Mouse (Mus musculus) kidney, embryonic 14.5 days (tissue): ENCODE results near the gene Ajm1. TPM values are rescaled to one million over a fixed set of nuclear protein-coding genes. Genes with fewer than 3 reads are reported as not detected.

Source experiments
- ATAC-seq: fragments of 200-750 bp; cut with Nextera tagmentation; 2 replicates; pipeline ENCODE4 v1.8.0; 2017; ENCODE audit warnings: moderate number of reproducible peaks, mild to moderate bottlenecking, moderate TSS enrichment, moderate library complexity; ENCODE audit not compliant: low FRiP score, low TSS enrichment
- H3K27ac ChIP-seq: fragments of 300-500 bp; sonication (generic); 2 replicates; pipeline ENCODE4 v1.5.1; 2014; ENCODE audit warnings: low read depth, mild to moderate bottlenecking, low read length, moderate library complexity, mixed read lengths
- H3K27me3 ChIP-seq: fragments of 300-500 bp; sonication (generic); 2 replicates; pipeline ENCODE4 v1.6.1; 2014; ENCODE audit warnings: mild to moderate bottlenecking, low read length; ENCODE audit not compliant: control insufficient read depth, insufficient read depth
- H3K36me3 ChIP-seq: fragments of 300-500 bp; sonication (generic); 2 replicates; pipeline ENCODE4 v1.6.1; 2014; ENCODE audit warnings: low read length, mixed read lengths; ENCODE audit not compliant: control insufficient read depth, insufficient read depth
- H3K4me1 ChIP-seq: fragments of 300-500 bp; sonication (generic); 2 replicates; pipeline ENCODE4 v1.6.1; 2014; ENCODE audit warnings: low read length, mixed read lengths; ENCODE audit not compliant: control insufficient read depth, insufficient read depth
- H3K4me2 ChIP-seq: fragments of 300-500 bp; sonication (generic); replicated peaks from 2 replicates; pipeline ENCODE4 v1.6.1; 2014; ENCODE audit warnings: low read depth, mild to moderate bottlenecking, low read length
- H3K4me3 ChIP-seq: fragments of 300-500 bp; sonication (generic); 2 replicates; pipeline ENCODE4 v1.5.1; 2014; ENCODE audit warnings: mild to moderate bottlenecking, low read length
- H3K9ac ChIP-seq: fragments of 300-500 bp; sonication (generic); 2 replicates; pipeline ENCODE4 v1.6.1; 2014; ENCODE audit warnings: low read depth, mild to moderate bottlenecking, low read length, moderate library complexity
- H3K9me3 ChIP-seq: fragments of 300-500 bp; sonication (generic); 2 replicates; pipeline ENCODE4 v1.6.1; 2016; ENCODE audit warnings: low read length; ENCODE audit not compliant: control insufficient read depth
- WGBS: fragments of 180-500 bp; shearing (Covaris S2); extraction: QIAGEN DNeasy Blood & Tissue Kit; methylation state at CpG from one replicate; pipeline ENCODE4 v1.1.7; 2014; 5-methylcytosine and 5-hydroxymethylcytosine counted together
- polyA plus RNA-seq: library from polyadenylated mRNA; unstranded; fragments of >200 nt; fragmentation: Nextera tagmentation; extraction: Ambion mirVana; gene quantifications from 2 replicates; pipeline ENCODE4 v1.2.1, GENCODE M21; 2014

Ajm1 gene
- polyA plus RNA-seq, 1 experiment from 2014 or later: 0.18 TPM

DNA sequence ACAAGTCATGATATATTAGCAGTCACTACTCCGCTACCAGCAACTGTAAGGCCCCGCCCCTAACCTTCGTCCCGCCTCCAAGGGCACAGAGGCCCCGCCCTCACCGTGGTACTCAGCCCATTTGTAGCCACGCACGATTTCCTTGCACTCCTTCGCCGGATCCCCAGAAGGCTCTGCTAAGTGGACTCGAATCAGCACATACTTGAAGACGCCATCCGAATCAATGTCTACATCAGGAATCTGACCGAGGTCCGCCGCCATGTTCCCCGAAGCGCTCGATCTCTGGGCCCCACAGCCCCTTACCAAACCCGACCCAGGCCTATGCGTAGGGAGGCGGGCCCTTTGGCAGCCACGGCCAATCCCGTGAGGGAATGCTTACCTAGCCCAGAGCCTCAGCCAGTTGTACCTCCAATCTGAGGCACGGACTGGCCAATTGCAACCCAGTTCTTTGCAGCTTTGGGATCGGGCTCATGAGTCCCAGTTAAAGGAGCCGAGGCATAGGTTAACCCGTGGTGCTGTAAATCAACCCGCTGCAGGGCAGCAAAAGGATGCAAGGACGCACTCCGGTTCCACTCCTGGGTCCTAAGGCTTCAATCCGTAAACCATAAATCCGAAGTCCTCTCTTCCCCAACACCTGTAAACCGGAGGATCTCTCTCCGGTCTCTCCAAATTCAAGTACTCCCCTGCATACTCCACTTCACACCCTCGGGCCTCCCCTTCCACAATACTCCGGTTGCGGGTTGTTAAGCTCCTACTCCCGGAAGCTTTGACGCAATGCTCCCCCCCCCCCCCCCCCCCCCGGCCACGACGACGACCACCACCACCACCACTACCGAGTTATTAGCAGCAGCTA lies 6.8 kb downstream of the Ajm1 start, which contains the start of the genes Mamdc4 and Phpt1:
TSS of gene Mamdc4 (minus strand) at position 267 of the 853 bp plus-strand sequence.
TSS of gene Phpt1 (minus strand) at position 646 of the 853 bp plus-strand sequence.
- peak within 1 kb of the TSS; percentile 82 for H3K27ac ChIP-seq
- peak within 1 kb of the TSS; percentile 58 for H3K4me3 ChIP-seq
- peak within 1 kb of the TSS; percentile 83 for H3K4me2 ChIP-seq
- under 1% methylated on average over 43 of the region's 45 CpGs for WGBS
- peaks cover 37% of the 10 kb centered on the region for H3K4me1 ChIP-seq
- peak; percentile 97 for ATAC-seq
- H3K27me3 ChIP-seq: peaks cover 42% of the 10 kb centered on the region
- H3K9me3 ChIP-seq: peaks cover 2% of the 10 kb centered on the region; the same call in 1 of the 2 replicates
- peaks cover 12% of the 10 kb centered on the region; the same call in 1 of the 2 replicates for H3K36me3 ChIP-seq
- peak within 1 kb of the TSS; percentile 51 for H3K9ac ChIP-seq

DNA sequence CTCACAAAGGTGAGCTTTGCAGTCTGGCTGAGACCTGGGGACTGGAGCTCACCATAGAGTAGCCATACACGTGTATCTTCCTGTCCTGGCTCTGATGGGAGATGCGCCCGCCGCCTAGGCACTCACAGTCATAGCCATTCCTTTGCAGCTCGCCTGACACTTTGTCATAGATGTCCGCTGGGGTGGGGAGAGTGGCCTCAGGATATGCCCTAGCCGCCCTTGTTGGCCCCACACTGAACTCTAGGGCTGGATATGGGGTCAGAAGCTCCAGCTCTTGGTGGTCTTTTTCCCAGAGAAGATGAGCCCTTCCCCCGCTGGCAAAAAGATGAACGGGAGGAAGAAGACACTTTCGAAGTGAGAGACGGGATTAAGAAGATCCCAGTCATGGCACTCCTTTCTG lies 7.4 kb downstream of the Ajm1 start:
- Histone ChIP-seq H3K36me3 (peaks cover 19% of the 10 kb centered on the region), H3K9me3 (peaks cover 2% of the 10 kb centered on the region; the same call in 1 of the 2 replicates), H3K4me2 (peak overlapping the region; percentile 83), H3K27me3 (peaks cover 36% of the 10 kb centered on the region), H3K27ac (peak overlapping the region; percentile 82; the same call in 1 of the 2 replicates), H3K4me3 (peak overlapping the region; percentile 58), H3K9ac (peak overlapping the region; percentile 51), H3K4me1 (peaks cover 31% of the 10 kb centered on the region)
- 20% methylated on average over 11 of the region's 11 CpGs for WGBS
- peak; percentile 1; the same call in 1 of the 2 replicates for ATAC-seq

DNA sequence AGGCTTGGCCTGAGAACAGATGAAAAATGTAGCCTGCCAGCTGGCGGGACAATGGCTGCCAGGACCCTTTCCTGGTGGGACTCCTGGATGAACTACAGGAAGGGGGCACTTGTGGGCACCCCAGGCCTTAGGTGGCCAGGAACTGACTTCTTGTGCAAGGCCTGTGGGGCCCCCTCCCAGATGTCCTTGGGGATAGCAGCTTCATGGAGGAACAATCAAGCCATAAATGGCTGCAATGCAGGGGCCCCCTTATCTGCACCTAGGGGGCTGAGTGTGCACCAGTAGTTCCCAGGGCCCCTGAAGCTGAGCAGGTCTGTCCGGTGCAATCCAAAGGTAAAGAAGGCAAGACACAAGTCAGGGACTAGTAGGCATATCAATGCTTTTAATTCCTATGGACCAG lies 8.5 kb downstream of the Ajm1 start:
- 93% methylated on average over 2 of the region's 2 CpGs for WGBS
- Histone ChIP-seq H3K9me3 (peaks cover 2% of the 10 kb centered on the region; the same call in 1 of the 2 replicates), H3K4me1 (peaks cover 26% of the 10 kb centered on the region), H3K9ac (no peak overlapping the region), H3K4me2 (no peak overlapping the region), H3K36me3 (peaks cover 29% of the 10 kb centered on the region), H3K27ac (no peak overlapping the region), H3K4me3 (no peak overlapping the region), H3K27me3 (peaks cover 25% of the 10 kb centered on the region)
- ATAC-seq: no peak

DNA sequence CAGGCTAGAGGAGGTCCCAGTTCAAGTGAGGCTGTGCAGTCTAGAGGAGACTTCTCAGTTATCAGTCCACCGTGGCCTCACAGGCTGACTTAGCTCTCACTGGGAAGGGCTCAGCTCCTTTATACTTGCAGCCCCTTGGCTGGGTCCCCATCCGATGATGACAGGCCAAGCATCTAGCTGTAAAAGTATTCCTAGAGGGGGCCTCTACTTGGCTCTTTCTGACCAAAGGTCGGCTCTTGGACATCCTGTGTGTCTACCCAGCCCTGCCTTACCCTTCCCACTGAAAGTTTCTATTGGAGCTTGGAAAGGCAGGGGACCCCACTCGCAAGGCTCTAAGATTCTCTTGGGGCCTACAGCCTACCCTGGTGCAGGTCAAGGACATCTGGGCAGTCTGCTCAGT lies 10.3 kb downstream of the Ajm1 start:
- Histone ChIP-seq H3K4me3 (no peak overlapping the region), H3K27me3 (peaks cover 7% of the 10 kb centered on the region), H3K36me3 (peaks cover 41% of the 10 kb centered on the region), H3K9ac (no peak overlapping the region), H3K9me3 (no peaks in the 10 kb centered on the region), H3K4me2 (no peak overlapping the region), H3K4me1 (peaks cover 16% of the 10 kb centered on the region), H3K27ac (no peak overlapping the region)
- no peak for ATAC-seq
- WGBS: 92% methylated on average over 4 of the region's 4 CpGs

DNA sequence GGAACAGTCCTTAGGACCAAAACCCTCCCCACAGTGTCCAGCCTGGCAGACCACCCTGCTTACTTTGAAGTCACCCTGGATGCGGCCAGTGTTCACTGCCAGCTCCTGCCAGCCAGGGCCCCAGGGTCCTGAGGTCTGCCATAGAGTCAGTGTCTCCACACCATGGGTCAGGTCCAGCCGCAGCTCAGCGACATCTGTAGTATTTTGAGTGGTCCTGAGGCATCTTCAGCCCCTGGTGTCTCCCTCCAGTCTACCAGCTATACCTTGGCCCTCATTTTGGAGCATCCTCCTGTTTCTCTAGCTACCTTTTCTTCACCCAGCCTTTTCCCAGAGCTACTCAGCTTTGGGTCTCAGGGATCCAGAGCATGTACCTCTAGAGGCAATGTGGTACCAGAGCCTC lies 12.2 kb downstream of the Ajm1 start:
- Histone ChIP-seq H3K27ac (no peak overlapping the region), H3K4me1 (peaks cover 9% of the 10 kb centered on the region; the same call in 1 of the 2 replicates), H3K4me3 (no peak overlapping the region), H3K9ac (no peak overlapping the region), H3K36me3 (peaks cover 55% of the 10 kb centered on the region), H3K27me3 (no peaks in the 10 kb centered on the region), H3K4me2 (no peak overlapping the region), H3K9me3 (no peaks in the 10 kb centered on the region)
- ATAC-seq: no peak
- WGBS: 93% methylated on average over 3 of the region's 3 CpGs

DNA sequence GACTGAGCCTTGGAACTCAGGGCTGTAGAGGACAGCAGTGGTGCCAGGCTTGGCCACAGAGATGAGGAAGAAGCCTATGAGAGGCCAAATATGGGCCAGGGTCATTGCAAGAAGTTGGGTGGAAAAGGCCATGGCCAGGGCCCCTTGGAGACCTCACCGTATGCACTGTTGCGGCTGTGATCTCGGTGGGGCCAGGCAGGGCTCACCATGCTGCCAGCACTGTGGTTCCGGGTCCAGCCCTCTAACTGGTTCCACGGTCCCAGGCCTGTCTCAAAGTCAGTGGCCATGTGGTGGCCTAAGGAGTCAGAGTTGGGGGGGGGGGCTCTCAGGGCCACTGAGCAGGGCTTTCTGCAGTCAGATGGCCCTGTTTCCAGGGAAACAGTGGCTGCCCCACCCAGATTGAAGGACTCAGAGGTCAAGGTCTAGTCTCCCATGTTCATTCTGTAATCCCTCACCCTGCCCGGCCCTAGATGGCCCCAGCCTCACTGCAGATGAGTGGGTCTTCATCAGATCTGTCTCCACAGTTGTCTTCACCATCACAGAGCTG lies 13.0 kb downstream of the Ajm1 start:
- Histone ChIP-seq H3K36me3 (peaks cover 62% of the 10 kb centered on the region), H3K9me3 (no peaks in the 10 kb centered on the region), H3K4me3 (no peak overlapping the region), H3K4me2 (no peak overlapping the region), H3K27me3 (no peaks in the 10 kb centered on the region), H3K27ac (no peak overlapping the region), H3K9ac (no peak overlapping the region), H3K4me1 (peaks cover 2% of the 10 kb centered on the region; the same call in 1 of the 2 replicates)
- ATAC-seq: no peak
- WGBS: 82% methylated on average over 6 of the region's 6 CpGs

DNA sequence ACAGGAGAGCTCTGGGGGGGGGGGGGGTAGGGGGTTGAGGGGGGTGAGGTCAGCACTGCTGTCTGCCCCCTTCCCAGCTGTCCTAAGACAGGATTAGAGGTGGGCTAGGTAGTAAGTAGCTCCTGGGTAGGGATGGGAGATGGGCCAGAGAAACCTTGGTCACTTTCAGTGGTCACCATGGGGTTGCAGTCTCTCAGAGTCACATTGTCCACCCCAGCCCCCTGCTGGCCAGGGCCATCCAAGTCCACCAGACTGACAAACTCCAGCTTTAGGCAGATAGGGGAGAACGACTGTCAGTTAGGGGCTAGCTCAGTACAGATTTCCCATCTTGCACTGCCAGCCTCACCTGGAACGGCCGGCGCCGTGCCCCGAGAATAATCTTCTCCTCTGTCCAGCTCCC lies 15.0 kb downstream of the Ajm1 start:
- H3K4me1 ChIP-seq: no peaks in the 10 kb centered on the region
- no peaks in the 10 kb centered on the region for H3K27me3 ChIP-seq
- no peak overlapping the region for H3K4me3 ChIP-seq
- H3K27ac ChIP-seq: no peak overlapping the region
- no peak for ATAC-seq
- peaks cover 82% of the 10 kb centered on the region for H3K36me3 ChIP-seq
- no peaks in the 10 kb centered on the region for H3K9me3 ChIP-seq
- 77% methylated on average over 6 of the region's 6 CpGs for WGBS
- H3K4me2 ChIP-seq: no peak overlapping the region
- no peak overlapping the region for H3K9ac ChIP-seq

DNA sequence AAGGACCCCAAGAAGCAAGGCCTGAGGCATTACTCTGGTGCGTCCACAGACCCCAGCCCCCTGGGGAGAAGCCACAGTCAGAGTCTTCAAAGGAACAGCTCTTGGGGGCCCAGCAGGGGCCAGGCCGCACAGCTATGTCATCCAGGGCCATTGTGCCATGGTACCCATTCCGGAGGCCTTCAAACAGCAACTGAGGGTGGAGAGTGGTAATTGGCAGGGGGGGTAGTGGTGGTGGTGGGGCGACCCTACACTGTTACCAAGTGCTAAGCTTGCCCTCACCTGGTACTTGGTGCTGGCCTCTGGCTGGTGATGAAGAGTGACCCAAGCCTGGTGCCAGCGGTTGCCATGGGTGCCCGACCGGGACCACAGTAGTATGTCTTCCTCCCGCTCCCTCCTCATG lies 15.8 kb downstream of the Ajm1 start:
- no peak overlapping the region for H3K4me3 ChIP-seq
- H3K4me1 ChIP-seq: no peaks in the 10 kb centered on the region
- 88% methylated on average over 8 of the region's 8 CpGs for WGBS
- H3K27ac ChIP-seq: no peak overlapping the region
- no peaks in the 10 kb centered on the region for H3K27me3 ChIP-seq
- no peak for ATAC-seq
- no peak overlapping the region for H3K9ac ChIP-seq
- no peak overlapping the region for H3K4me2 ChIP-seq
- no peaks in the 10 kb centered on the region for H3K9me3 ChIP-seq
- H3K36me3 ChIP-seq: peaks cover 87% of the 10 kb centered on the region

DNA sequence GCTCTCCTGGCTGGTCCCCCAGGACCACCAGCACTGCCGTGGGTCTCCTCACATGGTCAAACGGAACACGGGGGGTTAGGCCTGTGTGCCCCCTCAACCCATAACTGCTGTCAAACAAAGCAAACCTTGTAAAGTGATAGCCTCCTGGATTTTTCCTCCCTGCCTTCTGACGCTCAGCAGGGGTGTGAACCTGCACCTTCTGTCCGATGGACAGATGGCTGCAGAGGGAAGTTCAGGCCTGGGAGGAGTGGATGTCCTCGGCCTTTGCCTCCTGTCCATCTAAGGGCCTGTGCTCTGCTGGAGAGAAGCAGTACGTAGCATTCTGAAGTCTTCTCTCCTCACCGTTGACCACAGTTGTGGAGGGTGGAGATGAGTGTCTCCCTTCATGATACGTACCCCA lies 19.6 kb downstream of the Ajm1 start:
- Histone ChIP-seq H3K27ac (no peak overlapping the region), H3K36me3 (peaks cover 60% of the 10 kb centered on the region), H3K4me3 (no peak overlapping the region), H3K4me1 (peaks cover 11% of the 10 kb centered on the region), H3K27me3 (no peaks in the 10 kb centered on the region), H3K4me2 (no peak overlapping the region), H3K9ac (no peak overlapping the region), H3K9me3 (no peaks in the 10 kb centered on the region)
- no peak for ATAC-seq
- WGBS: 60% methylated on average over 9 of the region's 9 CpGs
